Mouse (Mus musculus) stomach, embryonic 14.5 days (tissue): ENCODE data around the gene B4galnt2. TPM values are rescaled to one million over a fixed set of nuclear protein-coding genes. Genes with fewer than 3 reads are reported as not detected.

Experiments used
- ATAC-seq: fragments of 200-750 bp; cut with Nextera tagmentation; 2 replicates; pipeline ENCODE4 v1.8.0; 2017; ENCODE audit warnings: low read depth, moderate TSS enrichment; ENCODE audit not compliant: insufficient number of reproducible peaks, insufficient read depth, low FRiP score
- H3K27ac ChIP-seq: fragments of 300-500 bp; sonication (generic); 2 replicates; pipeline ENCODE4 v1.5.1; 2014; ENCODE audit warnings: mild to moderate bottlenecking, low read length, moderate library complexity, mixed read lengths
- H3K27me3 ChIP-seq: fragments of 300-500 bp; sonication (generic); 2 replicates; pipeline ENCODE4 v1.6.1; 2014; ENCODE audit warnings: low read length, control low read depth, mixed read lengths; ENCODE audit not compliant: control insufficient read depth, insufficient read depth
- H3K36me3 ChIP-seq: fragments of 300-500 bp; sonication (generic); 2 replicates; pipeline ENCODE4 v1.6.1; 2014; ENCODE audit warnings: mild to moderate bottlenecking, control low read depth, low read length, moderate library complexity, mixed read lengths; ENCODE audit not compliant: control insufficient read depth, insufficient read depth
- H3K4me1 ChIP-seq: fragments of 300-500 bp; sonication (generic); 2 replicates; pipeline ENCODE4 v1.6.1; 2014; ENCODE audit warnings: low read length, control low read depth, mixed read lengths; ENCODE audit not compliant: control insufficient read depth, insufficient read depth
- H3K4me2 ChIP-seq: fragments of 300-500 bp; sonication (generic); replicated peaks from 2 replicates; pipeline ENCODE4 v1.6.1; 2014; ENCODE audit warnings: low read depth, low read length, control low read depth
- H3K4me3 ChIP-seq: fragments of 300-500 bp; sonication (generic); 2 replicates; pipeline ENCODE4 v1.5.1; 2014; ENCODE audit warnings: low read depth, low read length, control low read depth
- H3K9ac ChIP-seq: fragments of 300-500 bp; sonication (generic); replicated peaks from 2 replicates; pipeline ENCODE4 v1.6.1; 2014; ENCODE audit warnings: low read depth, mild to moderate bottlenecking, control low read depth, low read length, moderate library complexity, mixed read lengths
- H3K9me3 ChIP-seq: fragments of 300-500 bp; sonication (generic); 2 replicates; pipeline ENCODE4 v1.6.1; 2016; ENCODE audit warnings: low read depth, low read length, control low read depth; ENCODE audit not compliant: control insufficient read depth
- WGBS: fragments of 180-500 bp; shearing (Covaris S2); extraction: QIAGEN DNeasy Blood & Tissue Kit; methylation state at CpG from one replicate; pipeline ENCODE4 v1.1.7; 2014; 5-methylcytosine and 5-hydroxymethylcytosine counted together
- polyA plus RNA-seq: library from polyadenylated mRNA; unstranded; fragments of >200 nt; fragmentation: Nextera tagmentation; extraction: Ambion mirVana; gene quantifications from 2 replicates; pipeline ENCODE4 v1.2.1, GENCODE M21; 2014

B4galnt2 gene
- polyA plus RNA-seq, 1 experiment from 2014 or later = 3.2 TPM

GRCm38 (mm10) chr11:95830411-95831275 is 84.0 kb downstream of the B4galnt2 start:
- 3% methylated on average over 80 of the region's 80 CpGs for WGBS
- Histone ChIP-seq H3K9ac (no peak overlapping the region), H3K27ac (no peak overlapping the region), H3K27me3 (peaks cover 58% of the 10 kb centered on the region), H3K4me3 (peak overlapping the region; percentile 11), H3K4me1 (peaks cover 26% of the 10 kb centered on the region), H3K4me2 (peak overlapping the region; percentile 44), H3K9me3 (no peaks in the 10 kb centered on the region), H3K36me3 (no peaks in the 10 kb centered on the region)
- no peak for ATAC-seq

- WGBS = 29% methylated on average over 4 of the region's 4 CpGs
- Histone ChIP-seq H3K27me3 (peaks cover 63% of the 10 kb centered on the region), H3K4me1 (peaks cover 22% of the 10 kb centered on the region), H3K27ac (no peak overlapping the region), H3K4me3 (no peak overlapping the region), H3K4me2 (no peak overlapping the region), H3K9me3 (no peaks in the 10 kb centered on the region), H3K9ac (no peak overlapping the region), H3K36me3 (no peaks in the 10 kb centered on the region)
- ATAC-seq = no peak
Observed at GRCm38 (mm10) chr11:95829526-95830050, 85.1 kb downstream of the B4galnt2 start.

- 70% methylated on average over 11 of the region's 11 CpGs for WGBS
- Histone ChIP-seq H3K4me3 (no peak overlapping the region), H3K36me3 (no peaks in the 10 kb centered on the region), H3K4me2 (no peak overlapping the region), H3K27me3 (peaks cover 52% of the 10 kb centered on the region), H3K9ac (no peak overlapping the region), H3K4me1 (peaks cover 20% of the 10 kb centered on the region; the same call in 1 of the 2 replicates), H3K9me3 (no peaks in the 10 kb centered on the region), H3K27ac (no peak overlapping the region)
- no peak for ATAC-seq
Observed at GRCm38 (mm10) chr11:95828181-95828964, 86.3 kb downstream of the B4galnt2 start.

- H3K4me3 ChIP-seq = no peak overlapping the region
- 15% methylated on average over 3 of the region's 3 CpGs for WGBS
- H3K4me1 ChIP-seq = peaks cover 21% of the 10 kb centered on the region; the same call in 1 of the 2 replicates
- H3K36me3 ChIP-seq = no peaks in the 10 kb centered on the region
- peaks cover 49% of the 10 kb centered on the region for H3K27me3 ChIP-seq
- H3K4me2 ChIP-seq = no peak overlapping the region
- H3K27ac ChIP-seq = no peak overlapping the region
- no peak for ATAC-seq
- no peaks in the 10 kb centered on the region for H3K9me3 ChIP-seq
- no peak overlapping the region for H3K9ac ChIP-seq
Observed at GRCm38 (mm10) chr11:95827464-95828085, 87.1 kb downstream of the B4galnt2 start.

GRCm38 (mm10) chr11:95827168-95827447 is 87.6 kb downstream of the B4galnt2 start:
- Histone ChIP-seq H3K27ac (no peak overlapping the region), H3K36me3 (no peaks in the 10 kb centered on the region), H3K4me2 (no peak overlapping the region), H3K4me1 (peaks cover 21% of the 10 kb centered on the region; the same call in 1 of the 2 replicates), H3K27me3 (peaks cover 48% of the 10 kb centered on the region), H3K4me3 (no peak overlapping the region), H3K9ac (no peak overlapping the region), H3K9me3 (no peaks in the 10 kb centered on the region)
- WGBS = 20% methylated on average over 3 of the region's 3 CpGs
- ATAC-seq = no peak

- 53% methylated on average over 6 of the region's 6 CpGs for WGBS
- no peak overlapping the region for H3K4me3 ChIP-seq
- H3K9ac ChIP-seq = no peak overlapping the region
- H3K27me3 ChIP-seq = peaks cover 42% of the 10 kb centered on the region
- no peak overlapping the region for H3K4me2 ChIP-seq
- H3K9me3 ChIP-seq = no peaks in the 10 kb centered on the region
- H3K36me3 ChIP-seq = no peaks in the 10 kb centered on the region
- no peak for ATAC-seq
- no peak overlapping the region for H3K27ac ChIP-seq
- peaks cover 21% of the 10 kb centered on the region; the same call in 1 of the 2 replicates for H3K4me1 ChIP-seq
Observed at GRCm38 (mm10) chr11:95826317-95827167, 88.1 kb downstream of the B4galnt2 start.

- Histone ChIP-seq H3K36me3 (no peaks in the 10 kb centered on the region), H3K4me2 (no peak overlapping the region), H3K4me3 (no peak overlapping the region; the same call in 1 of the 2 replicates), H3K27me3 (peaks cover 40% of the 10 kb centered on the region), H3K9ac (no peak overlapping the region), H3K4me1 (peaks cover 12% of the 10 kb centered on the region; the same call in 1 of the 2 replicates), H3K9me3 (no peaks in the 10 kb centered on the region), H3K27ac (no peak overlapping the region)
- ATAC-seq = no peak
- 51% methylated on average over 3 of the region's 3 CpGs for WGBS
Observed at GRCm38 (mm10) chr11:95825625-95826024, 89.1 kb downstream of the B4galnt2 start.
